Mouse (Mus musculus) retina, embryonic 14.5 days (tissue): ENCODE data around the gene 1700013G24Rik.

Experiments used
- DNase-seq: peaks from one replicate; pipeline ENCODE4 v3.0.0-alpha.2; 2015; ENCODE audit warnings: low spot score

Gene 1700013G24Rik

GRCm38 (mm10) chr4:137476761-137477237 lies 23.7 kb downstream of the 1700013G24Rik start:
- DNase-seq, result peak; percentile 39

- DNase-seq, result no peak
Measured at GRCm38 (mm10) chr4:137477611-137478010, 24.5 kb downstream of the 1700013G24Rik start.

- no peak for DNase-seq
Measured at GRCm38 (mm10) chr4:137478306-137478705, 25.2 kb downstream of the 1700013G24Rik start.

GRCm38 (mm10) chr4:137479757-137480156 lies 26.7 kb downstream of the 1700013G24Rik start:
- DNase-seq, result no peak

DNA sequence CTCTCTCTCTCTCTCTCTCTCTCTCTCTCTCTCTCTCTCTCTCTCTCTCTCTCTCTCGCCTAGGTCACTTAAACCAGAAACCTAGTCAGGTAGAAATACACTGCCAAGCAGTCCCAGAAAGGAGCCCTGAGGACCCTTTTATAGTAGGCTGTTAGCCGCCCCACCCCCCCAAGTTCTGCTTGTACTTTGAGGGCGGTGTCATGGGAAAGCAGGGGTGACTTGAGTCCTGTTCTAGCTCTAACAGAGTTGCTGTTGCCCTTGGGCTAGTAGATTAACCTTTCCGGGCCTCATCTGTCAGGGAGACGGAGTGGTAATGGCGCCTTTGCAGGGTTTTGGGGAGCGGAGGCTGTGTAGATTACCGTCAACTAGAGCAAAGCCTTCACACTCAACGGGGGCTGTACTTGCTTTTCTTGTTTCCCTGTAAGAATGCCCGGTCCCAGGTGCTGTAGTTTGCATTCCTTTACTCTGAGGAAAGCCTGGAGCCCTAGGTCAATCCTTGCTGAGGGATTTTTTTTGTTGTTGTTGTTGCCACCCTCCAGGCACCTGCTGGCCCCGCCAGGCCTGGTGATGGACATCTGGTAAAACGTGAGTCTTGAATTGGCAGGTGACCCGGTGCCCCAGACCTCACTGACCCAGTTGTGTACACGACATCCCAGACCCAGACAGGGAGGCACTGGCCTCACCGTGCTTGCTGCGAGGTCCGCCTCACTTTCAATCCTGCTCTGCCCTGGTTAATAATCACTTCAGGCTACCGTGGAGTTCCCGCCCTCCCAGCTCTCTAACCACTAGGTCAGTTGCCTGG lies 27.3 kb downstream of the 1700013G24Rik start:
- DNase-seq, result no peak

DNA sequence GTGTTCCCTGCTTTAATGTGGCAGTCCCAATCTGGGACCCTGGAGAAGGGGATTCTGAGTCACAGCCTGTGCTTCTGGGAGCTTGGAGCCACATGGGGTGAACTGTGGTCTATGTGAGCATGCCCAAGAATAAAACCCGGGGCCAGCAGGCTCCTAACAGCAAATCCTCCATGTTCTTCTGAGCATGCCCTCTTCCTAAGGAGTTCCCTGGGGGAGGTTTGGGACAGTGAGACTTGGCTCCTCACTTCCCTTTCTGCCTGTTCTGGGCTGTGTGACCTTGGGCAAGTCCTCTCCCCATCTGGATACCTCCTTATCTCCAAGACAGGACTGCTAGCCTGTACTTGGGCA lies 27.9 kb downstream of the 1700013G24Rik start:
- no peak for DNase-seq

- no peak for DNase-seq
Measured at GRCm38 (mm10) chr4:137481381-137482030, 28.4 kb downstream of the 1700013G24Rik start.

DNA sequence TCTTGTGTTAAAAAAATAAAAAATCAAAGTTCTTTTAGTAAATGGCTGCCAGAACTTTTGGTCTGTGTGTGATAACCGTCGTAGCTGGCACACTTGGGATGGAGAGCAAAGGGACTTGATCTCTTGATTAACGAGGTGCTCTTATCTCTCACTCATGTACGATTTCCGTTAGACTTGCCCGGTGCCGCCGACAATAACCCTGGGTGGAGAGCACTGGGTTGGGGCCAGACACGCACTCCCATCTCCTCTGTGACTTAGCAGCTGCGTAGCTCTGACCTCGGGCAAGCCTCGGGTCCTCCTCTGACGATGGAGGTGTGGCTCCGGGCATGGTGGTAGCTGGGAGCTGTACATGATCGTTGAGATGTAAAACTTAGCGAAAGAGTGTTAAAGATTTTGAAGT lies 30.8 kb downstream of the 1700013G24Rik start:
- DNase-seq, result no peak

DNA sequence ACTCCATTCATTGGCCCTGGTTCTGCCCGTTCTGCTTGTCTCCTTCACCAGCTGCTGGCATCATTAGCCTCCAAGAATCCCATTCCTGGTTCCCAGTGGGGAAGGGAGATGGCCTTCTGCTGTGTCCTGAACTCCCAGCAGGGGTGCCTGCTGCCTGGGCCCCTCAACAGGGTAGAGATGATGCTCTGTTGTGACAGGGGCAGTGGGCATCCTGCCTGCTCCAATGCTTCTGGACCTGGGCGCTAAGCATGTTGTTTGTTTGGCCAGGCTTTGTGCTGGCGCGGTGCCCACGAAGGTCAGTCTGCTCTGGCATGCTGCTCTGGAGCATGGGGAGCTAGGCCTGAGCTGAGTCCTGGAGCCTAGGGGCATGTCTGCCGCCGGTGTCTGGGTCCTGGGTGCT lies 31.5 kb downstream of the 1700013G24Rik start:
- peak; percentile 37 for DNase-seq

GRCm38 (mm10) chr4:137485258-137485960 lies 32.3 kb downstream of the 1700013G24Rik start:
- DNase-seq, result no peak

GRCm38 (mm10) chr4:137486081-137487014 lies 33.3 kb downstream of the 1700013G24Rik start:
- DNase-seq, result no peak

- DNase-seq, result no peak
Measured at GRCm38 (mm10) chr4:137487286-137488000, 34.4 kb downstream of the 1700013G24Rik start.

- no peak for DNase-seq
Measured at GRCm38 (mm10) chr4:137488038-137488437, 35.0 kb downstream of the 1700013G24Rik start.

GRCm38 (mm10) chr4:137488571-137489303 lies 35.7 kb downstream of the 1700013G24Rik start:
- peak; percentile 56 for DNase-seq

DNA sequence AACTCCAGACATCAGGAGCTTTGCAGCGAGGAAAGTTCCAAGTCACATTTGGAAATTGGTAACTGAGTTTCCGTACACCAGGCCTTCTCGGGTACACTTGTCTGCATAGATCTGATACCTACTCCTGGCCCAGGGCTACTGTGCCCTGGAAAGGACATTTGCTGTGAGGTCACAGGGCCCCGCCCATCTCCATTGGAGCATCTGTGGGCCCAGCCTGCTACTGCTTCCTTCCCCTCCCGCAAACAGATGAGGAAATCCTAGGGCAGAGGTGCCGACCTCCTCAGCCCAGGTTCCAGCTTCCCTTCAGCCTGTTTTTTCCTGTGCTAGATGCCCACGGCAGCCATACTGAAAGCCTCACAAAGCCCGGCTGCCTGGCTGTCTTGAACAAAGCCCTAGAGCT lies 36.9 kb downstream of the 1700013G24Rik start:
- no peak for DNase-seq

DNA sequence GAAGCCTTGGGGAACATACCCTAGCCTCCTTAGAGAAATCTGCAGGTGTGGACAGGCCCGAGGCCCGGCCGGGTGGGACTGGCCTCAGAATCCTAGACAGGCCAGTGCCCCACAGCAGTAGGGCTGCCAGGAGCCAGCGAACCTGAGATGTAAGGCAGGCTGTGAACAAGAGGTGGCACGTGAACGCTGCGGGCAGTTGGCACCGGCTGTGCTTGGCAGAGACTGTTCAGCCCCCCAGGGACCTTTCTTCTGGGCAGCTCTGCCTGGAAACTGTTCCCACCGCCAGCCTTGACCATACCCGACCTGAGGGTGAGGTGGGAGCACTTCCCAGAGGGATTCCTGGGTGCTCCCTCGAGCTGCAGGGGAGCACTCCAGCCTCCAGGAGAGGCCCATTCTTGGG lies 39.5 kb downstream of the 1700013G24Rik start:
- no peak for DNase-seq

DNA sequence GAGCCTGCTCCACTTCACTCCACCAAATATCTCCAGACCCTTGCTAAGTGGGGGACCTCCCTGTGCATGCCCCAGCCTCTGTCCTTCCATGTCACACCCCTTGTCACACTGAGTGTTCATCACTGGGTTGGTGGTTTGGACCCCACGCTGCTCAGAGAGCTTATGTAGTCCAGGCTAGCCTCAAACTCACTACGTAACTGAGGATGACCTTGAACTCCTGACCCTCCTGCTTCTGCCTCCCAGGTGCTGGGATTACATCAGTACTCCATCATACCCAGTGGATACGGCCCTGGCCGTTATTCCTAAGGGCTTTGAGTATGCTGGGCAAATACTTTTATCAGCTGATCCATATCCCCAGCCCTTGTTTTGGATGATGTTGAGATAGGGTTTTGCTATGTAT lies 40.1 kb downstream of the 1700013G24Rik start:
- DNase-seq, result no peak

- DNase-seq, result peak; percentile 46
Measured at GRCm38 (mm10) chr4:137494751-137495500, 41.8 kb downstream of the 1700013G24Rik start.

DNA sequence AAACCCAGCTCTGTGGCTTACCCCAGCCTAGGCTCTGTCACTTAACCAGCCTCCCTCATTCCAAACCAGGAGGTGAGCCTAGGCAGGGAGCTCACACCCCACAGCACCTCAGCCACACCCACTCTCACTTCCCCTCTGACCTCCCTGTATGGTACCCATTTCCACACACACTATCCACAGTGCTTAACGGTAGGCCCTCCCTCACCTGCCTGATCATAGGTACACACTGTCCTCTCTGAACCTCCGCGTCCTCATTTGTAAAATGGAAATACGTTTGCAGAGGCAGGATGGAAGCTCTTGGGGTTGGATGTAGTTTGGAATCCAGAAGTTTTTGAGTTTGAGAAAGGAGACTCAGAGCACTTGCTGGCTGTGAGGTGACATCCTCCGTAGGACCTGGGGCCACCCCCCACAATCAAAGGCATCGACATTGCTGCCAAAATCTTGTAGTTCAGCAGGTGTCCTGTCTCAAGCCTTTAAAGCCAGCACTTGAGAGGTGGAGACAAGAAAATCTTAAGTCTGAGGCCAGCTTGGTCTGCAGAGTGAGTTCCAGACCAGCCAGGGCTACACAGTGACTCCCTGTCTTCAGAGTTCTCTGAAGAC lies 42.5 kb downstream of the 1700013G24Rik start:
- DNase-seq, result no peak
